Mouse (Mus musculus): ENCODE measurements around the gene Stn1. TPM values are rescaled to one million over a fixed set of nuclear protein-coding genes. Genes with fewer than 3 reads are reported as not detected.

Stn1 gene
- 4.5 TPM for polyA plus RNA-seq (2015; fragmentation: Illumina TruSeq; extraction: RNeasy Lipid Tissue Mini Kit (QIAGEN cat#74804); ENCODE audit: insufficient read depth, low read depth, low replicate concordance)

GRCm38 (mm10) chr19:47537300-47537792, at the start of gene Stn1:
Gene Stn1 (minus strand): TSS chr19:47537507.

GRCm38 (mm10) chr19:47579225-47579787, 42.0 kb upstream of the Stn1 start, which contains the start of gene Slk:
Gene Slk (plus strand): TSS chr19:47579678.

GRCm38 (mm10) chr19:47464304-47465241, 72.7 kb downstream of the Stn1 start, which contains the start of gene Sh3pxd2a:
Gene Sh3pxd2a (minus strand): TSS chr19:47464401.

Other genes starting within 250 kb of the Stn1 start
- 8.4 TPM for gene Sh3pxd2a, start 73.1 kb downstream of the Stn1 start, polyA plus RNA-seq (2015; fragmentation: Illumina TruSeq; extraction: RNeasy Lipid Tissue Mini Kit (QIAGEN cat#74804); ENCODE audit: insufficient read depth, low read depth, low replicate concordance)
- gene Slk, start 42.2 kb upstream of the Stn1 start, polyA plus RNA-seq (2015; fragmentation: Illumina TruSeq; extraction: RNeasy Lipid Tissue Mini Kit (QIAGEN cat#74804); ENCODE audit: insufficient read depth, low read depth, low replicate concordance) = 11.1 TPM
- gene Col17a1, start 154.6 kb upstream of the Stn1 start, polyA plus RNA-seq (2015; fragmentation: Illumina TruSeq; extraction: RNeasy Lipid Tissue Mini Kit (QIAGEN cat#74804); ENCODE audit: insufficient read depth, low read depth, low replicate concordance) = 0.15 TPM
- 19.9 TPM for gene Sfr1, start 194.2 kb upstream of the Stn1 start, polyA plus RNA-seq (2015; fragmentation: Illumina TruSeq; extraction: RNeasy Lipid Tissue Mini Kit (QIAGEN cat#74804); ENCODE audit: insufficient read depth, low read depth, low replicate concordance)

All from pancreas, adult 10 weeks (tissue).